Mouse (Mus musculus) layer of hippocampus, adult 11-12 months (tissue): ENCODE results near the gene Sult3a2.
"Not testable (repeated sequence)": the region's sequence is repeated elsewhere in the genome, so short reads cannot be mapped to it uniquely, and the experiment has no call there.

Experiments
- DNase-seq: peaks from one replicate; pipeline ENCODE4 v3.0.0; 2022; ENCODE audit warnings: low spot score

The Sult3a2 gene

DNA sequence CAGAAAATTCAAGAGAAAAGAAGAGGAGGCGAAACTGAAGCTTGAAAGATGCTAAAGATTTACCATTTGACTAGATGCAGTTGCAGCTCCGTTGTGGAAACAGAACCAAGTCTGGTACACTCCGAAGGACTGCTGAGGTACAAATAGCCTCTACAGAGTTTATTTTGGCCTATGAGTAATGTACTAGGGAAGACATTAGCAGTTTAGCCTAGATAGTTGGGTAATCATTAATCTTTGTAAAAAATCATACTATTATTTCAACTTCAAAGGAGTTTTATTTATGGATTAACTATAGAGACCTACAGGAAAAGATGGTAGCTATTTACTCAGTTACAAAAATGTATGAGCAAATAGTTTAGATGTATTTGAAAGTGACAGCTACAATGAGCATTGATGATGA, at the start of gene Sult3a2:
Gene Sult3a2 (minus strand): TSS at position 101 of the 400 bp plus-strand sequence.
- no peak for DNase-seq

DNA sequence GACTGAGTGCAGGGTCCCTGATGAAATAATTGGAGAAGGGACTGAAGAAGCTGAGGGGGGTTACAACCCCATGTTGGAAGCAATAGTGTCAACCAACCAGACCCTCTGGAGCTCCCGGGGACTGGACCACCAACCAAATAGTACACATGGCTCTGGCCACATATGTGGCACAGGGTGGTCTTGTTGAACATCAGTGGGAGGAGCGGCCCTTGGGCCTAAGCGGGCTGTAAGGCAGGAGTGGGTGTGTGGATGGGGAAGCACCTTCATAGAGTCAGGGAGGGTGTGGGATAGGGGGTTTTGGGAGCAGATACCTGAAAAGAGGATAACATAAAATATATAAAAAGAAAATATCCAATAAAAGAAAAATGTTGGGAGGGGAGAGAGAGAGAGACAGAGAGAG, 34.4 kb upstream of the Sult3a2 start:
- DNase-seq: no peak

DNA sequence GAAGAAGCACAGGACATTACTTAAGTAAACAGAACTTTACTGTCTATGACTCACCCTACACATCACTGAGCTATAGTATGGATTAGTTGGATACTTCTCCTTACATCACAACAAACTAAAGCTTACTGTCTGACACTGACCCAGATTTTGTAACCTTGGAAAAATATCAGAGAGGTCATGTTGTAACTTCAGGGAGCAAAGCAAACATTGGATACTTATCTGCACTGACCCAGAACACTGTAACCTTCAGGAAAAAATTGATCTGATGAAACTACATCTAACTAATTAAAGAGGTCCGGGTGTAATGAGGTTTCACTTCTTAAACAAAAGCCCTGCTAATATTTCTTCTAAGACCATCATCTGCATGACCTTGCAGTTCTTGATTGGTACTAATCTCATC, 30.4 kb upstream of the Sult3a2 start:
- no peak for DNase-seq

DNA sequence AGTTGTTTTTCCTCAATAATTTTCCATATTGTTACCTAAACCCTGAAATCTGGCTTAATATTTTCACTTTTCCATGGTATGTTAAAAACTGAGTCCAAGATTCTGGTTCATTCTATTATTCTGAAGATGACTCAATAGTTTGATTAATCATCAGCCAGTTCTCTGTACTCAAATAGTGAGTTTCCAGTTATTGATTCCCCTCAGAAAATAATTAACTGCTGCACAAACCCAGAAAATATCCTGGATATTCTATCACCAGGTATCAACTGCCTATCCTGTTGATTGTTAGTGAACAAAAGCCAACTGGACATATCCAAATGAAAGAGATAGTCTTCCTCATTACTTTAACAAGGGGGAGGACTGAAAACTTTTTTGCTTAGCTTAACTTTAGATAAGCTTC, 27.8 kb upstream of the Sult3a2 start:
- DNase-seq: no peak

GRCm38 (mm10) chr10:33811807-33812206, 25.3 kb upstream of the Sult3a2 start:
- DNase-seq: no peak

DNA sequence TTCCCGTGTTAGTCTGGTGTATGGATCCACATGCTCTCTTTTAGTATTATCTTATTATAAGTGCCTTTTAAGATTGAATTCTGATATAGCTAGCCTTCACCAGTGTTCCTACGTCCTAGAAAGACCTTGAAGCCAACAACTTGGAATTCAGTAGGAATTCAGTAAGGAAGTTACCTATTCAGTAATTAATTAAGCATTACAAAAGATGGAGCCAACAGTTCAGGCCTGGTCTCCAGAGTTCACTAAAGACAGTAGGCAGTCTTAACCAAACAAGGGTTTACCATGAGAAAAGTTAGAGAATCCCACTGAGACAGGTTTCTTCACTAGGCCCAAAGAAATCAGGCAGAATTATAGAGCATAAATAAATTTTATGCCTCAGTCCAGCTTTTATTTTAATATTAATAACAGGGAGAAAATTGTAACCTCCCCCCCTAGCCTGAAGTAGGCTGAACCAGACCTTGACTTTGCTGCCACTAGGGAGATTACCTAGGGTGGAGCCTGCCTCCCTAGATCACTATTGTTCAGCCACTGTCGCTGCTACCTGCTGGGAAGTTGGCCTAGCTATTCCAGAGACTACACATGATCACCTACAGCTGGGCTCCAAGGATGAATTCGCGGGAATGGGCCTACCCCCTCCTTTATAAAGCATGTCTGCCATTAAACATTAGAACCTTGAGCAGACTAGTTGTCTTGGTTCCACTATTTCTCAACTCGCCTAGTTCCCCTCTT, 10.9 kb upstream of the Sult3a2 start:
- DNase-seq: not testable (repeated sequence)

- not testable (repeated sequence) for DNase-seq
These were observed 9.9 kb upstream of the Sult3a2 start for GRCm38 (mm10) chr10:33796269-33796915.

- DNase-seq: not testable (repeated sequence)
These were observed 5.7 kb upstream of the Sult3a2 start for GRCm38 (mm10) chr10:33792166-33792565.

DNA sequence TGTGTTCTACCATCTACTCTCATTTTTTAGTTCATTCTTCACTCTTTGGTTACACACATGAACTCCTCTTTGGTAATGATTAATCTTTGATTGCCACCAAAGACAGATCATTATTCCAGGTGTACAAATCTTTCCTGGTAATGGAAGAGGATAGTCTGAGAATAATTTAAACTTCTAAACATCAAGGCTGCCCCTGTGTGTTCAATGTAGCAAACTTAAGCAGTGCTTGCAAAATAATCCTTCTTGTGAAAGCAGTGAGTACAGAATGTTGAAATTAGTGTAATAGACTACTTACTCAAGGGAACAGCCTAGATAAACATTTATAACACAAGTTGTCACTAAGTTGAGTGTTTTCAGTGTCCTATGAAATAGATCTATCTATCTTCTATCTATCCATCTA, 1.0 kb upstream of the Sult3a2 start:
- DNase-seq: no peak

DNA sequence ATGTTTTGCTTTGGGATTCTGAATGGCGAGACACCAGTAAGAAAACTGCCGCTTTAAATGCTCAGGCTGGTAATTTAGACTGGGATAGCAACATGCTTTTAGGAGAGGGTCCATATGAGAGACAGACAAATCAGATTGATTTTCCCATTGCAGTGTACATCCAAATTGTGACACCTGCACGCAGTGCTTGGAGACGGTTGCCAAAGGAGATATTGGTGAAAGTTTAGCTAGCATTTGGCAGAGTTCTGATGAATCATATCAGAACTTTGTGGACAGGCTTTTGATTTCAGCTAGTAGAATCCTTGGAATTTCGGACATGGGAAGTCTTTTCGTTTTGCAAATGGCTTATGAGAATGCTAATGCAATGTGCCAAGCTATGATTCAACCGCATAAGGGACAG, 51.3 kb downstream of the Sult3a2 start:
- DNase-seq: not testable (repeated sequence)

- DNase-seq: no peak
These were observed 53.3 kb downstream of the Sult3a2 start for GRCm38 (mm10) chr10:33733241-33733640.

DNA sequence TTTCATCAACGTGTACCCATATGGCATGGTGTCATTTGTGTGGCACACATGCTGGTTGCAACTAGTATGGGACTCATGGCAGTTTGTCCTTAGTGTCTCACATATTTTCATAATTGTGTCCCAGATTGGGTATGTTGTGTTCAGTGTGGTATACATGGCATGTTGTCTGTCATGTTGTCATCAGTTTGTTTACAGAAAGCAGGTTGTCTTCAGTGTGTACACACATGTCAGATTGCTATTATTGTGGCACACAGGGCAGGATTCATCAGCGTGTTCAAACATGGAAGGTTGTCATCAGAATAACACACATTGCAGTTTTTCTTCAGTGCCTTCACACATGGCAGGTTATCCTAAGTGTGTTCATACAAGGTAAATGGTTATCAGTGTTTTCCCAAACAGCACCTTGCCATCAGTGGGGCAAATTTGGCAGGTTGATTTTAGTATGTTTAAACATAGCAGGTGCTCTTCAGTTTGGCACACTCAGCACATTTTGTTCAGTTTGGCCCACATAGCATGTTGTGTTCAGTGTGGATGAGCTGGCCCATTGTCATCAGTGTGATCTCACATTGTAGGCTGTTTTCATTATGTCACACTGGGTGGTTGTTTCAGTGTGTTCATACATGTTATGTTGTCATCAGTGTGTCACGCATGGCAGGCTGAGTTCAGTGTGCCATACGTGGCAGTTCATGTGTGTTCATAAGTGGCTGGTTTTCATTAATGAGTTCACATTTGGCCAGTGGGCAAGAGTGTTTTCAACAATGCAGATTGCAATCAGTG, 53.9 kb downstream of the Sult3a2 start:
- no peak for DNase-seq

DNA sequence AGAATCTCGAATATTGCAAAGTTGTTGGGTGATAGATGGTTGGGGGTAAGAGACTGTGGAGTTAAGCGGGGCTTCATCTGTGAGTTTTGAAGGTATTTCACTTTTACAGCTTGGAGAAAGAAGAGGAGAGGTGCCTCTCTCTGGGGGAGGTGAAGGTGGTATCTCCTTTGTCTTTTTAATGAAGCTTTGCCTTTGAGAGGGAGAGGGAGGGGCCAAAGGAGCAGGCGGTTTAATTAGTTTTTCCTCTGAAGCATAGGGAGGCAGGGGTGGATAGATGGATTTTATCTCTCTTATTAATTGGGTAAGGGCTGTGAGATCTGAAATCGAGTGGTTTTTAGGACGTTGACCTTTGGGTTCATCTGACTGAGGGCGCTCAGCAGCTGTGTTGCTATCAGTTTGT, 62.7 kb downstream of the Sult3a2 start:
- DNase-seq: no peak

DNA sequence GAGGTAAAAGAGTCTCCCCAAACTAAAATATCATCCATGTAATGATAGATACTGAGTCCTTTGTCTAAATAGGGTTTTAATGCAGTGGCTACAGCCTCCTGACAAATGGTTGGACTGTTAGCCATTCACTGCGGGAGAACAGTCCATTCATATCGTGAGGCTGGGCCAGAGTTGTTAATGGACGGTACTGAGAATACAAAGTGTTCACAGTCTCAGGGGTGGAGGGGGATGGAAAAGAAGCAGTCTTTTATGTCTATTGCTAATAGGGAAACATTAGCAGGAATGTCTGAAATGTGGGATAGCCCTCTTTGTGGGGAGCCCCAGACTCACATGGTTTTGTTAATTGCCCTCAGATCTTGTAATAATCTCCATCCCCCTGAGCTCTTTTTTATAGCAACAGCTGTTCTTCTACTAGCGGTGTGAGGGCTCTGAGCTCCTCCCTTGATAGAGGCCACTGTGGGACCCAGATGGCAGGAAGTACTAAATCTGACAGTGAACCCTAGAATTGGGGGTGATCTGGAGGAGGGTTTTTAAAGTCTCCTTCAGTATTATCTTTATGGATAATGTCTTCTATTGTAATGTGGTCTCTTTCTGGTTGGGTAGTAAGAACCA, 64.6 kb downstream of the Sult3a2 start:
- DNase-seq: no peak
